Mouse (Mus musculus) midbrain, embryonic 10.5 days (tissue): ENCODE results near the gene Slc4a11. TPM values are rescaled to one million over a fixed set of nuclear protein-coding genes. Genes with fewer than 3 reads are reported as not detected.
"Not testable (repeated sequence)": the region's sequence is repeated elsewhere in the genome, so short reads cannot be mapped to it uniquely, and the experiment has no call there.

Experiments
- DNase-seq: peaks from one replicate; pipeline ENCODE4 v3.0.0-alpha.2; 2017; ENCODE audit warnings: low spot score
- H3K27ac ChIP-seq: fragments of 300-500 bp; sonication (generic); replicated peaks from 2 replicates; pipeline ENCODE4 v1.5.1; 2016; ENCODE audit warnings: mild to moderate bottlenecking
- H3K27me3 ChIP-seq: fragments of 300-500 bp; sonication (generic); 2 replicates; pipeline ENCODE4 v1.6.1; 2016; ENCODE audit warnings: low read depth, mild to moderate bottlenecking; ENCODE audit not compliant: poor library complexity, severe bottlenecking
- H3K36me3 ChIP-seq: fragments of 300-500 bp; sonication (generic); 2 replicates; pipeline ENCODE4 v1.6.1; 2016; ENCODE audit warnings: mild to moderate bottlenecking, moderate library complexity
- H3K4me1 ChIP-seq: fragments of 300-500 bp; sonication (generic); 2 replicates; pipeline ENCODE4 v1.6.1; 2016
- H3K4me3 ChIP-seq: fragments of 300-500 bp; sonication (generic); 2 replicates; pipeline ENCODE4 v1.5.1; 2016; ENCODE audit warnings: mild to moderate bottlenecking, moderate library complexity
- H3K9me3 ChIP-seq: fragments of 300-500 bp; sonication (generic); replicated peaks from 2 replicates; pipeline ENCODE4 v1.6.1; 2016; ENCODE audit warnings: mild to moderate bottlenecking
- WGBS: fragments of 180-500 bp; shearing (Covaris S2); methylation state at CpG from one replicate; pipeline ENCODE4 v1.1.7; 2016; 5-methylcytosine and 5-hydroxymethylcytosine counted together
- polyA plus RNA-seq: library from polyadenylated mRNA; unstranded; fragments of >200 nt; fragmentation: Nextera tagmentation; extraction: Ambion mirVana; gene quantifications from 2 replicates; pipeline ENCODE4 v1.2.1, GENCODE M21; 2016

Gene Slc4a11
- polyA plus RNA-seq, 1 experiment from 2014 or later, result 0.57 TPM

GRCm38 (mm10) chr2:130664102-130664701 lies 33.1 kb downstream of the Slc4a11 start, which contains the start of gene Ddrgk1:
Ddrgk1 (minus strand) TSS chr2:130664659.
- DNase-seq, result peak; percentile 95

GRCm38 (mm10) chr2:130663342-130663741 lies 34.0 kb downstream of the Slc4a11 start:
- H3K9me3 ChIP-seq, result no peaks in the 10 kb centered on the region
- H3K27me3 ChIP-seq, result no peaks in the 10 kb centered on the region
- H3K36me3 ChIP-seq, result peaks cover 45% of the 10 kb centered on the region
- DNase-seq, result no peak
- H3K4me1 ChIP-seq, result peaks cover 36% of the 10 kb centered on the region
- peak overlapping the region; percentile 98 for H3K27ac ChIP-seq
- WGBS, result 90% methylated on average over 11 of the region's 11 CpGs
- peak overlapping the region; percentile 71 for H3K4me3 ChIP-seq

More at GRCm38 (mm10) chr2:130664102-130664701, 33.1 kb downstream of the Slc4a11 start, which contains the start of gene Ddrgk1:
- no peaks in the 10 kb centered on the region for H3K9me3 ChIP-seq
- WGBS, result 0% methylated on average over 40 of the region's 40 CpGs
- peaks cover 45% of the 10 kb centered on the region for H3K4me1 ChIP-seq
- peak within 1 kb of the TSS; percentile 98 for H3K27ac ChIP-seq
- peaks cover 37% of the 10 kb centered on the region for H3K36me3 ChIP-seq
- no peaks in the 10 kb centered on the region for H3K27me3 ChIP-seq
- H3K4me3 ChIP-seq, result peak within 1 kb of the TSS; percentile 71

GRCm38 (mm10) chr2:130658530-130658929 lies 38.8 kb downstream of the Slc4a11 start:
- no peaks in the 10 kb centered on the region for H3K9me3 ChIP-seq
- peaks cover 15% of the 10 kb centered on the region for H3K4me1 ChIP-seq
- no peak overlapping the region for H3K4me3 ChIP-seq
- no peak for DNase-seq
- H3K27ac ChIP-seq, result no peak overlapping the region
- H3K27me3 ChIP-seq, result no peaks in the 10 kb centered on the region
- WGBS, result 97% methylated on average over 10 of the region's 10 CpGs
- H3K36me3 ChIP-seq, result peaks cover 93% of the 10 kb centered on the region

GRCm38 (mm10) chr2:130657541-130657940 lies 39.8 kb downstream of the Slc4a11 start:
- H3K36me3 ChIP-seq, result peaks cover 100% of the 10 kb centered on the region
- 85% methylated on average over 6 of the region's 6 CpGs for WGBS
- DNase-seq, result no peak
- peaks cover 5% of the 10 kb centered on the region for H3K4me1 ChIP-seq
- H3K27ac ChIP-seq, result no peak overlapping the region
- no peaks in the 10 kb centered on the region for H3K27me3 ChIP-seq
- no peak overlapping the region for H3K4me3 ChIP-seq
- no peaks in the 10 kb centered on the region for H3K9me3 ChIP-seq

GRCm38 (mm10) chr2:130656536-130656935 lies 40.8 kb downstream of the Slc4a11 start:
- H3K4me1 ChIP-seq, result no peaks in the 10 kb centered on the region
- WGBS, result 96% methylated on average over 9 of the region's 9 CpGs
- H3K27ac ChIP-seq, result no peak overlapping the region
- H3K27me3 ChIP-seq, result no peaks in the 10 kb centered on the region
- no peak for DNase-seq
- H3K36me3 ChIP-seq, result peaks cover 95% of the 10 kb centered on the region
- H3K9me3 ChIP-seq, result no peaks in the 10 kb centered on the region
- no peak overlapping the region for H3K4me3 ChIP-seq

- Histone ChIP-seq H3K36me3 (peaks cover 89% of the 10 kb centered on the region), H3K4me3 (no peak overlapping the region), H3K4me1 (no peaks in the 10 kb centered on the region), H3K27me3 (no peaks in the 10 kb centered on the region), H3K9me3 (no peaks in the 10 kb centered on the region), H3K27ac (no peak overlapping the region)
- no peak for DNase-seq
- 93% methylated on average over 6 of the region's 6 CpGs for WGBS
Observed at GRCm38 (mm10) chr2:130655660-130656339, 41.5 kb downstream of the Slc4a11 start.

GRCm38 (mm10) chr2:130653760-130654159 lies 43.6 kb downstream of the Slc4a11 start:
- Histone ChIP-seq H3K27ac (no peak overlapping the region), H3K27me3 (no peaks in the 10 kb centered on the region), H3K9me3 (no peaks in the 10 kb centered on the region), H3K36me3 (peaks cover 84% of the 10 kb centered on the region), H3K4me3 (no peak overlapping the region), H3K4me1 (no peaks in the 10 kb centered on the region)
- no peak for DNase-seq
- WGBS, result 87% methylated on average over 1 of the region's 1 CpGs

- no peak for DNase-seq
- Histone ChIP-seq H3K36me3 (peaks cover 80% of the 10 kb centered on the region), H3K27me3 (no peaks in the 10 kb centered on the region), H3K27ac (no peak overlapping the region), H3K4me1 (no peaks in the 10 kb centered on the region), H3K4me3 (no peak overlapping the region), H3K9me3 (no peaks in the 10 kb centered on the region)
- 95% methylated on average over 2 of the region's 2 CpGs for WGBS
Observed at GRCm38 (mm10) chr2:130653303-130653702, 44.0 kb downstream of the Slc4a11 start.

GRCm38 (mm10) chr2:130649028-130649427 lies 48.3 kb downstream of the Slc4a11 start:
- not testable (repeated sequence) for DNase-seq, H3K27ac ChIP-seq, H3K9me3 ChIP-seq, H3K4me1 ChIP-seq, H3K4me3 ChIP-seq, H3K27me3 ChIP-seq
- H3K36me3 ChIP-seq, result peaks cover 37% of the 10 kb centered on the region
- 85% methylated on average over 6 of the region's 6 CpGs for WGBS

- no peak for DNase-seq
- Histone ChIP-seq H3K27me3 (peaks cover 20% of the 10 kb centered on the region), H3K9me3 (no peaks in the 10 kb centered on the region), H3K4me1 (peaks cover 20% of the 10 kb centered on the region), H3K36me3 (peaks cover 9% of the 10 kb centered on the region), H3K4me3 (no peak overlapping the region), H3K27ac (no peak overlapping the region)
- WGBS, result 82% methylated on average over 4 of the region's 4 CpGs
Observed at GRCm38 (mm10) chr2:130645198-130645597, 52.1 kb downstream of the Slc4a11 start.

GRCm38 (mm10) chr2:130642684-130643369 lies 54.5 kb downstream of the Slc4a11 start, which contains the start of gene Lzts3:
Lzts3 (minus strand) TSS chr2:130642803.
- Histone ChIP-seq H3K4me1 (peaks cover 24% of the 10 kb centered on the region), H3K36me3 (no peaks in the 10 kb centered on the region), H3K4me3 (peak within 1 kb of the TSS; percentile 79), H3K27ac (peak within 1 kb of the TSS; percentile 87), H3K9me3 (no peaks in the 10 kb centered on the region), H3K27me3 (peaks cover 43% of the 10 kb centered on the region)
- peak; percentile 93 for DNase-seq
- WGBS, result 3% methylated on average over 40 of the region's 40 CpGs

GRCm38 (mm10) chr2:130642197-130642660 lies 55.1 kb downstream of the Slc4a11 start:
- H3K9me3 ChIP-seq, result no peaks in the 10 kb centered on the region
- H3K4me1 ChIP-seq, result peaks cover 26% of the 10 kb centered on the region
- WGBS, result under 1% methylated on average over 27 of the region's 27 CpGs
- H3K27me3 ChIP-seq, result peaks cover 49% of the 10 kb centered on the region
- no peaks in the 10 kb centered on the region for H3K36me3 ChIP-seq
- no peak for DNase-seq
- peak overlapping the region; percentile 79 for H3K4me3 ChIP-seq
- peak overlapping the region; percentile 87 for H3K27ac ChIP-seq
